Mouse (Mus musculus): ENCODE data around the gene Grasp.
A peak's percentile ranks its signal among the peaks of the same experiment; 100 is the strongest.

Grasp gene

GRCm38 (mm10) chr15:101194951-101195823 lies 28.8 kb upstream of the Grasp start:
- no peak for DNase-seq

- no peak for DNase-seq
These were observed 27.8 kb upstream of the Grasp start for GRCm38 (mm10) chr15:101196079-101196795.

- no peak for DNase-seq
These were observed 27.0 kb upstream of the Grasp start for GRCm38 (mm10) chr15:101196961-101197360.

GRCm38 (mm10) chr15:101197497-101198179 lies 26.4 kb upstream of the Grasp start:
- DNase-seq, result no peak

GRCm38 (mm10) chr15:101198218-101198617 lies 25.8 kb upstream of the Grasp start:
- DNase-seq, result peak; percentile 70

- DNase-seq, result no peak
These were observed 25.1 kb upstream of the Grasp start for GRCm38 (mm10) chr15:101198850-101199249.

- no peak for DNase-seq
These were observed 23.2 kb upstream of the Grasp start for GRCm38 (mm10) chr15:101200777-101201295.

- DNase-seq, result peak; percentile 81
These were observed 22.6 kb upstream of the Grasp start for GRCm38 (mm10) chr15:101201414-101201813.

GRCm38 (mm10) chr15:101203673-101204072 lies 20.3 kb upstream of the Grasp start:
- no peak for DNase-seq

- no peak for DNase-seq
These were observed 19.2 kb upstream of the Grasp start for GRCm38 (mm10) chr15:101204781-101205180.

GRCm38 (mm10) chr15:101210228-101210627 lies 13.8 kb upstream of the Grasp start:
- DNase-seq, result no peak

- DNase-seq, result no peak
These were observed 12.9 kb upstream of the Grasp start for GRCm38 (mm10) chr15:101210998-101211613.

GRCm38 (mm10) chr15:101212435-101212834 lies 11.6 kb upstream of the Grasp start:
- DNase-seq, result no peak

GRCm38 (mm10) chr15:101215136-101215535 lies 8.9 kb upstream of the Grasp start:
- no peak for DNase-seq

- DNase-seq, result no peak
These were observed 8.0 kb upstream of the Grasp start for GRCm38 (mm10) chr15:101216036-101216435.

GRCm38 (mm10) chr15:101220905-101221297 lies 3.1 kb upstream of the Grasp start:
- no peak for DNase-seq

- DNase-seq, result peak; percentile 86
These were observed 2.5 kb upstream of the Grasp start for GRCm38 (mm10) chr15:101221298-101222104.

GRCm38 (mm10) chr15:101222897-101223482 lies 998 bp upstream of the Grasp start:
- DNase-seq, result peak; percentile 40

GRCm38 (mm10) chr15:101223596-101223995 lies 392 bp upstream of the Grasp start:
- DNase-seq, result peak; percentile 31

- no peak for DNase-seq
These were observed 989 bp downstream of the Grasp start for GRCm38 (mm10) chr15:101224977-101225376.

GRCm38 (mm10) chr15:101227971-101228370 lies 4.0 kb downstream of the Grasp start:
- no peak for DNase-seq
